9 mouse cellular contexts compared by ENCODE assay signal in genomic region chr11:5033136-5033535, GRCm38 (mm10). TPM values are rescaled to one million over a fixed set of nuclear protein-coding genes. Genes with fewer than 3 reads are reported as not detected.
DNase-seq lines count a peak whose midpoint lies in the region; ATAC-seq and TF ChIP-seq lines count a peak whose summit lies in the region.
"Had no signal": no experiment of that assay in that cellular context is flagged by ENCODE, and none has a peak within 500 bp of the region (broad histone marks: within the 10 kb centered on the region; RNA-seq: fewer than 3 reads in every experiment).

No protein-coding gene starts in this region.

- WGBS in heart, embryonic 10.5 days = 81% methylated on average over 3 of the region's 3 CpGs
- WGBS in stomach, postnatal 0 days = 74% methylated on average over 3 of the region's 3 CpGs

- ATAC-seq in stomach, postnatal 0 days (ENCODE audit: low FRiP score, low TSS enrichment) = no peak

- no peaks in the 10 kb centered on the region for H3K27me3 ChIP-seq in heart, embryonic 10.5 days (ENCODE audit: insufficient read depth, poor library complexity, severe bottlenecking)
- no peaks in the 10 kb centered on the region for H3K27me3 ChIP-seq in stomach, postnatal 0 days (ENCODE audit: control insufficient read depth, insufficient read depth, low read length)
- H3K27me3 ChIP-seq: limb, embryonic 13.5 days had no signal

- H3K9ac ChIP-seq in stomach, postnatal 0 days (ENCODE audit: low read length) = no peak overlapping the region
- H3K9ac ChIP-seq: limb, embryonic 13.5 days had no signal

- H3K9me3 ChIP-seq in heart, embryonic 10.5 days = no peaks in the 10 kb centered on the region
- H3K9me3 ChIP-seq in stomach, postnatal 0 days (ENCODE audit: control insufficient read depth, low read length) = no peaks in the 10 kb centered on the region
- H3K9me3 ChIP-seq: limb, embryonic 13.5 days had no signal

- no peak overlapping the region for H3K27ac ChIP-seq in heart, embryonic 10.5 days
- H3K27ac ChIP-seq in stomach, postnatal 0 days (replicated peaks) = no peak overlapping the region
- H3K27ac ChIP-seq: limb, embryonic 13.5 days had no signal

- H3K4me2 ChIP-seq in stomach, postnatal 0 days (replicated peaks; ENCODE audit: low read depth) = no peak overlapping the region
- H3K4me2 ChIP-seq: limb, embryonic 13.5 days had no signal

- TF ChIP-seq CTCF in stomach, postnatal 0 days (IDR thresholded peaks at IDR 0.05; ENCODE audit: low read depth) = no peak

- DNase-seq in heart, adult 11 months = peak; percentile 97
- DNase-seq in heart, embryonic 10.5 days (ENCODE audit: low spot score) = no peak
- DNase-seq in adrenal gland, adult (ENCODE audit: inconsistent age in 2 of 2, low spot score in 1 of 2) = peak; percentile 86 to 91
- DNase-seq in cerebellum, postnatal 14 days = peak; percentile 86
- DNase-seq in heart, postnatal 4 days = peak; percentile 79
- no peak for DNase-seq in Muller cell, postnatal 12 days (ENCODE audit: inconsistent ontology term)
- no peak for DNase-seq in stomach, postnatal 0 days (ENCODE audit: low spot score)
- DNase-seq in embryo, embryonic 10 days (ENCODE audit: low spot score) = no peak

- peaks cover 97% of the 10 kb centered on the region for H3K36me3 ChIP-seq in heart, embryonic 10.5 days
- H3K36me3 ChIP-seq in stomach, postnatal 0 days (ENCODE audit: control insufficient read depth, insufficient read depth, low read length) = peaks cover 37% of the 10 kb centered on the region

- no peaks in the 10 kb centered on the region for H3K4me1 ChIP-seq in heart, embryonic 10.5 days
- H3K4me1 ChIP-seq in stomach, postnatal 0 days (replicated peaks; ENCODE audit: control insufficient read depth, insufficient read depth) = no peaks in the 10 kb centered on the region
- H3K4me1 ChIP-seq: limb, embryonic 13.5 days had no signal

- H3K4me3 ChIP-seq in heart, embryonic 10.5 days = no peak overlapping the region
- no peak overlapping the region for H3K4me3 ChIP-seq in stomach, postnatal 0 days (ENCODE audit: low read depth, low read length)
- H3K4me3 ChIP-seq: limb, embryonic 13.5 days had no signal

- no peak for TF ChIP-seq EP300 in stomach, postnatal 0 days (optimal IDR thresholded peaks at IDR 0.05)

RNA-seq across cellular contexts. Expression of gene Rasl10a, which starts 24.8 kb away (rescaled TPM):
- polyA plus RNA-seq in heart, embryonic 10.5 days (2016; fragmentation: Nextera tagmentation; extraction: Ambion mirVana) = 1.1 and 1.4 TPM in 2 replicates
- 1 to 10 TPM in 1 of 2 experiments, under 1 TPM in 1; 0.41 to 1.0 TPM for total RNA-seq in heart, postnatal 4 days (2021)
- 1.6 and 1.9 TPM in 2 replicates for polyA plus RNA-seq in stomach, postnatal 0 days (2015; fragmentation: Nextera tagmentation; extraction: Ambion mirVana)

RNA-seq across cellular contexts. Expression of gene Gas2l1, which starts 32.0 kb away (rescaled TPM):
- polyA plus RNA-seq in heart, embryonic 10.5 days (2016; fragmentation: Nextera tagmentation; extraction: Ambion mirVana) = 27.0 and 34.4 TPM in 2 replicates
- total RNA-seq in heart, postnatal 4 days (2021) = 10 to 100 TPM; 20.3 to 22.1 TPM
- 21.4 and 24.8 TPM in 2 replicates for polyA plus RNA-seq in stomach, postnatal 0 days (2015; fragmentation: Nextera tagmentation; extraction: Ambion mirVana)

RNA-seq across cellular contexts. Expression of gene Ap1b1, which starts 46.5 kb away (rescaled TPM):
- polyA plus RNA-seq in heart, embryonic 10.5 days (2016; fragmentation: Nextera tagmentation; extraction: Ambion mirVana) = 55.7 and 62.6 TPM in 2 replicates
- 10 to 100 TPM; 45.6 to 45.7 TPM for total RNA-seq in heart, postnatal 4 days (2021)
- polyA plus RNA-seq in stomach, postnatal 0 days (2015; fragmentation: Nextera tagmentation; extraction: Ambion mirVana) = 41.8 and 43.3 TPM in 2 replicates

Comparison
In these comparisons a context has a peak if more than half of its experiments do, and no peak if none do; other contexts are left out.
1. DNase-seq: peak in heart, adult 11 months (single experiment), adrenal gland, adult (2 of 2), cerebellum, postnatal 14 days (2 of 2) and heart, postnatal 4 days (single experiment); none in heart, embryonic 10.5 days (single experiment), Muller cell, postnatal 12 days (single experiment), stomach, postnatal 0 days (single experiment) and embryo, embryonic 10 days (single experiment).